Mouse (Mus musculus) liver, embryonic 14.5 days (tissue): ENCODE data around the gene Ensa. TPM values are rescaled to one million over a fixed set of nuclear protein-coding genes. Genes with fewer than 3 reads are reported as not detected.
A peak's percentile ranks its signal among the peaks of the same experiment; 100 is the strongest.

Experiments
- ATAC-seq: fragments of 200-750 bp; cut with Nextera tagmentation; 2 replicates; pipeline ENCODE4 v1.8.0; 2017; ENCODE audit warnings: moderate number of reproducible peaks, mild to moderate bottlenecking, moderate library complexity; ENCODE audit not compliant: insufficient read depth
- DNase-seq, 3 experiments: peaks; one replicate each; pipeline ENCODE4 v3.0.0-alpha.2; 2012 to 2013; ENCODE audit warnings: low read depth in 3 of 3, low spot score in 3 of 3
- H3K27ac ChIP-seq: fragments of 300-500 bp; sonication (generic); 2 replicates; pipeline ENCODE4 v1.5.1; 2014; ENCODE audit warnings: moderate library complexity, mild to moderate bottlenecking, control low read depth, inconsistent platforms
- H3K27me3 ChIP-seq: fragments of 300-500 bp; sonication (generic); 2 replicates; pipeline ENCODE4 v1.6.1; 2014; ENCODE audit warnings: mild to moderate bottlenecking, low read length, moderate library complexity; ENCODE audit not compliant: control insufficient read depth, insufficient read depth
- H3K36me3 ChIP-seq: fragments of 300-500 bp; sonication (generic); replicated peaks from 2 replicates; pipeline ENCODE4 v1.6.1; 2014; ENCODE audit warnings: low read depth; ENCODE audit not compliant: control insufficient read depth, insufficient read depth
- H3K4me1 ChIP-seq, 2 experiments: fragments of 200-500 bp in 1 of 2; fragments of 300-500 bp in 1 of 2; sonication (generic) in 1 of 2; replicated peaks; 2 replicates each; pipeline ENCODE4 v1.6.1; 2012 to 2014; ENCODE audit warnings: antibody characterized with exemption in 1 of 2, inconsistent platforms in 1 of 2, low read length in 1 of 2; ENCODE audit not compliant: control insufficient read depth in 2 of 2, insufficient read depth in 2 of 2
- H3K4me2 ChIP-seq: fragments of 300-500 bp; sonication (generic); 2 replicates; pipeline ENCODE4 v1.6.1; 2014; ENCODE audit warnings: low read depth, mild to moderate bottlenecking, control low read depth, moderate library complexity
- H3K4me3 ChIP-seq, 2 experiments: fragments of 200-500 bp in 1 of 2; fragments of 300-500 bp in 1 of 2; sonication (generic) in 1 of 2; 2 replicates each; pipeline ENCODE4 v1.5.1; 2012 to 2014; ENCODE audit warnings: low read depth in 2 of 2, low read length in 2 of 2, mild to moderate bottlenecking in 2 of 2, control low read depth in 1 of 2, inconsistent platforms in 1 of 2, moderate library complexity in 1 of 2; ENCODE audit not compliant: insufficient read depth in 1 of 2
- H3K9ac ChIP-seq: fragments of 300-500 bp; sonication (generic); replicated peaks from 2 replicates; pipeline ENCODE4 v1.6.1; 2014; ENCODE audit warnings: mild to moderate bottlenecking, control low read depth, moderate library complexity
- H3K9me3 ChIP-seq: fragments of 300-500 bp; sonication (generic); 2 replicates; pipeline ENCODE4 v1.6.1; 2016; ENCODE audit warnings: low read length, mixed read lengths; ENCODE audit not compliant: control insufficient read depth
- CTCF ChIP-seq: IDR thresholded peaks from 2 replicates; pipeline ENCODE4 v1.5.1; 2016; ENCODE audit warnings: antibody characterized with exemption, low read depth, control low read depth
- EP300 ChIP-seq: IDR thresholded peaks from 2 replicates; pipeline ENCODE4 v1.6.1; 2016; ENCODE audit warnings: antibody characterized with exemption, low read depth
- WGBS: fragments of 180-500 bp; shearing (Covaris S2); extraction: QIAGEN DNeasy Blood & Tissue Kit; methylation state at CpG from one replicate; pipeline ENCODE4 v1.1.7; 2014; ENCODE audit not compliant: insufficient replicate concordance; 5-methylcytosine and 5-hydroxymethylcytosine counted together
- polyA plus RNA-seq, 2 experiments: library from polyadenylated mRNA; depleted of rRNA in 1 of 2; stranded (reverse) in 1 of 2; unstranded in 1 of 2; fragments of >200 nt; fragmentation: Nextera tagmentation in 1 of 2; extraction: Ambion mirVana in 1 of 2; gene quantifications; 2 replicates each; pipeline versions ENCODE4 v1.2.1 to v1.2.3; 2012 to 2014

Gene Ensa
- polyA plus RNA-seq, 2 experiments, result 14.9 to 26.8 TPM

- DNase-seq (no peak), ATAC-seq (no peak)
- 58% methylated on average over 3 of the region's 3 CpGs for WGBS
- peak overlapping the region; percentile 89 for H3K27ac ChIP-seq
- H3K4me1 ChIP-seq, result peaks cover 29 to 30% of the 10 kb centered on the region in 2 experiments
- TF ChIP-seq EP300 (no peak), CTCF (no peak)
- no peaks in the 10 kb centered on the region for H3K9me3 ChIP-seq
- H3K4me2 ChIP-seq, result peak overlapping the region; percentile 93
- H3K9ac ChIP-seq, result peak overlapping the region; percentile 84
- peak overlapping the region; percentile 13 to 93 for H3K4me3 ChIP-seq
- H3K27me3 ChIP-seq, result no peaks in the 10 kb centered on the region
- H3K36me3 ChIP-seq, result peaks cover 29% of the 10 kb centered on the region
Observed at GRCm38 (mm10) chr3:95657711-95658110, 32.9 kb downstream of the Ensa start.

GRCm38 (mm10) chr3:95658236-95658867, 33.6 kb downstream of the Ensa start, which contains the start of gene Mcl1:
Mcl1 (plus strand) TSS chr3:95658788.
- WGBS, result under 1% methylated on average over 43 of the region's 43 CpGs
- H3K4me1 ChIP-seq, result peaks cover 32 to 33% of the 10 kb centered on the region in 2 experiments
- no peaks in the 10 kb centered on the region for H3K27me3 ChIP-seq
- DNase-seq (peak; percentile 86 to 89 (median 87)), ATAC-seq (peak; percentile 95)
- H3K4me3 ChIP-seq, result peak within 1 kb of the TSS; percentile 79 to 93
- H3K36me3 ChIP-seq, result peaks cover 36% of the 10 kb centered on the region
- H3K9ac ChIP-seq, result peak within 1 kb of the TSS; percentile 84
- H3K4me2 ChIP-seq, result peak within 1 kb of the TSS; percentile 98
- H3K27ac ChIP-seq, result peak within 1 kb of the TSS; percentile 89
- TF ChIP-seq EP300, result peak; percentile 51; the same call in 1 of the 2 replicates
- peak; percentile 34; the same call in 1 of the 2 replicates for TF ChIP-seq CTCF
- H3K9me3 ChIP-seq, result no peaks in the 10 kb centered on the region

- Histone ChIP-seq H3K36me3 (peaks cover 43% of the 10 kb centered on the region), H3K4me2 (peak overlapping the region; percentile 98), H3K9me3 (no peaks in the 10 kb centered on the region), H3K4me1 (peaks cover 35 to 36% of the 10 kb centered on the region in 2 experiments), H3K27me3 (no peaks in the 10 kb centered on the region), H3K4me3 (peak overlapping the region; percentile 79 to 93), H3K27ac (peak overlapping the region; percentile 89), H3K9ac (peak overlapping the region; percentile 84)
- TF ChIP-seq EP300 (no peak), CTCF (no peak; the same call in 1 of the 2 replicates)
- no peak for DNase-seq
- under 1% methylated on average over 106 of the region's 113 CpGs for WGBS
- peak; percentile 61 for ATAC-seq
Observed at GRCm38 (mm10) chr3:95658868-95659712, 34.3 kb downstream of the Ensa start.

GRCm38 (mm10) chr3:95659948-95660347, 35.2 kb downstream of the Ensa start:
- H3K9me3 ChIP-seq, result no peaks in the 10 kb centered on the region
- 2% methylated on average over 8 of the region's 8 CpGs for WGBS

More at GRCm38 (mm10) chr3:95659948-95660347, 35.2 kb downstream of the Ensa start:
- Histone ChIP-seq H3K27ac (peak overlapping the region; percentile 89), H3K4me1 (peaks cover 43 to 44% of the 10 kb centered on the region in 2 experiments), H3K27me3 (no peaks in the 10 kb centered on the region), H3K4me3 (peak overlapping the region; percentile 79 to 93), H3K4me2 (peak overlapping the region; percentile 98), H3K9ac (peak overlapping the region; percentile 84), H3K36me3 (peaks cover 52% of the 10 kb centered on the region)
- DNase-seq, result no peak
- no peak for ATAC-seq
- TF ChIP-seq CTCF, result no peak
- TF ChIP-seq EP300, result no peak
